Mouse (Mus musculus) T-helper 17 cell (primary cell): ENCODE measurements at regions not wholly inside any gene's neighbourhood (a gene's known extent, or its start where the extent isn't known, plus 50 kb on each side); places are given as distances from the start of the nearest gene placed in this dataset.

Source experiments
- in situ Hi-C, 2 experiments: fragments of 300-600 bp; cut with MboI, MseI; formaldehyde crosslinking; loops; 1 replicate in 1 of 2; 2 replicates in 1 of 2; pipeline ENCODE4 v1.15.1; 2025; ENCODE audit warnings: high pct_unique_total_duplicates in 2 of 2

DNA sequence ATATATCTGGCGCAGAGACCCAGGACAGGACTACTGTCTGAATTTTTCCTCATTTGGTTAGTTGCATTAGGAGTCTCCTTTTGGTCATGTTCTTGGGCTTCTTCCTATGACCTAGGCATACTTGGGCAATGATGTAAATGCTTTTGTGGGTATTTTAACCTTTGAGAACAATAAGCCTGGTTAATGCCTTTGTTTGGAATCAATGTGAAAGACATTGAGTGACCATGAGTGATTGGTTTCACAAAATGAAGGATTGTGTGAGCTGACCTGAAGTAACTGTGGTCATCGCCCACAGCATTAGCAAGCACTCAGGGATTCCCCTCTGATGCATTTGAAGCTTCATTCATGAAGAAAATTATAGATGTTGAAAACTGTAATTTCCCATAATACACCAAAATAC is 61.9 kb upstream of the Abcb5 start:
- in situ Hi-C loops = loop anchor here (5.0 to 25.0 kb wide), 2 partner anchors 434 to 444 kb away; no protein-coding TSS in a partner anchor

DNA sequence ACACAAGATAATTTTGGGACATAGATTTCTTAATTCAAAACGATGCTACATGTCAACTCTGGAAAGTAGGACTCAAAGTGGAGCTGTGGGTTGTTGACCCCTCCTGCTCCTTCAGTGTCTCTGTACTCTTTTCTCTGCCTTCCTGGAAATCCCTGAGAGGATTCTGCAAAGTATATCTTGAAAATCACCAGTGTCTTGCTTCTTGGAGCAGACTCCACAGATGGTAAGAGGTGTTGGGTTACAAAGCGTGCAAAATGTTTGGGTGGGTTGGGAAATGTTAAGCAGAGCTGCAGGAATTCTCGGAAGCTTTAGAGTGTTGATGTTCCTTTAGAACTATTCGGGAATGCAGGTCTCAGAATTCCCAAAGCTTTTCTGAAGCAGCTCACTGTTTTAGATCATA is 61.5 kb upstream of the Abcb5 start:
- in situ Hi-C loops = loop anchor here (5.0 to 25.0 kb wide), 2 partner anchors 435 to 445 kb away; no protein-coding TSS in a partner anchor

DNA sequence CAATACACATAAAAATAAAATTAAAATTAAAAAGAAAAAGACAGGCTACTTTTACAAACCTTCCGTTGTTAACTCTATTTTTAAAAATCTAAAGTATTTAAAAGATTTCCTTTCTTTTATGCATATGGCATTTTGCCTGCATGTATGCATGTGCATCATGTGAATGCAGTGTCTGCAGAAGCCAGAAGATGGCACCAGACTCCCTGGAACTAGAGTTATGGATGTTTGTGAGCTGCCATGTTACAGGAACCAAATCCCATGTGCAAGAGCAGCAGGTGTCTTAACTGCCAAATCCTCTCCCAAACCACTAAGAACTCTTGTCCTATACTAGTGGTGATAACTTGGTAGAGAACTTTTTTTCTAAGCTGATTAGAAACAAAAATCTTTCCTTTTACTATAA is 60.1 kb upstream of the Abcb5 start:
- in situ Hi-C loops = loop anchor here (5.0 to 25.0 kb wide), 2 partner anchors 436 to 446 kb away; no protein-coding TSS in a partner anchor

DNA sequence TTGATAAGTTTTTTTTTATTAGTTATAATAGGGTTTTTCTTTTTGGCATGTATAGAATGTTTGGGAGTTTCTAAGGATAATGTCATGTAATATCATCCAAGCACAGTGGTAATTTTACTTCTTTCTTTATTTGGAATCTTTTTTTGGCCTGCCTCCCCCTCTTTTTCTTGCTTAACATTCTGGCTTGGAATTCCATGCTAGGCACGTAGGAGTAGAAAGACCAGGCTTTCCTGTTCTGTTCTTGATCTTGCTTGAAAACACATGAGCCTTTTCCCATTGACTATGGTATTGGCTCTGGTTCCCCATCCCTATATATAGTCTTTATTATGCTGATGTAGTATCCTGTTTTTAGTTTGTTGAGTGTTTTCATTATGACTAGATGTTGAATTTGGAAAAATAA is 57.8 kb upstream of the Abcb5 start:
- in situ Hi-C loops = no loop called here
